Mouse (Mus musculus) lung, postnatal 25 days (tissue): ENCODE results near the gene Scrn2.

Source experiments
- DNase-seq: peaks from one replicate; pipeline ENCODE4 v3.0.0; 2022; ENCODE audit warnings: low spot score

The Scrn2 gene

GRCm38 (mm10) chr11:97029686-97030417 lies at the start of gene Scrn2:
Gene Scrn2 (plus strand): TSS chr11:97029938.
- peak; percentile 87 for DNase-seq

GRCm38 (mm10) chr11:96980021-96980420 lies 49.7 kb upstream of the Scrn2 start:
- no peak for DNase-seq

- DNase-seq: no peak
Measured at GRCm38 (mm10) chr11:96981461-96981860, 48.3 kb upstream of the Scrn2 start.

- peak; percentile 86 for DNase-seq
Measured at GRCm38 (mm10) chr11:96982355-96982754, 47.4 kb upstream of the Scrn2 start.

- DNase-seq: no peak
Measured at GRCm38 (mm10) chr11:96982859-96983258, 46.9 kb upstream of the Scrn2 start, which contains the start of gene Sp2. Gene Sp2 (minus strand): TSS chr11:96982959.

GRCm38 (mm10) chr11:96984903-96985302 lies 44.8 kb upstream of the Scrn2 start:
- no peak for DNase-seq

GRCm38 (mm10) chr11:96986463-96986862 lies 43.3 kb upstream of the Scrn2 start:
- DNase-seq: no peak

- DNase-seq: no peak
Measured at GRCm38 (mm10) chr11:96987873-96988655, 41.7 kb upstream of the Scrn2 start.

- no peak for DNase-seq
Measured at GRCm38 (mm10) chr11:96991501-96991900, 38.2 kb upstream of the Scrn2 start.

GRCm38 (mm10) chr11:96992722-96993311 lies 36.9 kb upstream of the Scrn2 start:
- DNase-seq: no peak

GRCm38 (mm10) chr11:96995031-96995430 lies 34.7 kb upstream of the Scrn2 start:
- DNase-seq: no peak

- no peak for DNase-seq
Measured at GRCm38 (mm10) chr11:96995836-96996772, 33.6 kb upstream of the Scrn2 start.

GRCm38 (mm10) chr11:96996773-96997379 lies 32.9 kb upstream of the Scrn2 start:
- no peak for DNase-seq

GRCm38 (mm10) chr11:96997380-96997956 lies 32.3 kb upstream of the Scrn2 start:
- no peak for DNase-seq

- no peak for DNase-seq
Measured at GRCm38 (mm10) chr11:97003170-97003569, 26.6 kb upstream of the Scrn2 start.

- DNase-seq: no peak
Measured at GRCm38 (mm10) chr11:97007093-97007794, 22.5 kb upstream of the Scrn2 start.

- DNase-seq: no peak
Measured at GRCm38 (mm10) chr11:97009198-97009790, 20.4 kb upstream of the Scrn2 start.

GRCm38 (mm10) chr11:97013121-97013670 lies 16.5 kb upstream of the Scrn2 start, which contains the start of gene Sp6:
Gene Sp6 (plus strand): TSS chr11:97013394.
- no peak for DNase-seq
